Mouse (Mus musculus) c-Kit-positive CD71-positive TER-119-positive erythroid progenitor cells, embryonic 14.5 days (primary cell): Measurements from ENCODE around the gene Gpcpd1.

Experiments used
- DNase-seq: peaks from one replicate; pipeline ENCODE4 v3.0.0-alpha.2; 2013; ENCODE audit warnings: low spot score

Gene Gpcpd1

DNA sequence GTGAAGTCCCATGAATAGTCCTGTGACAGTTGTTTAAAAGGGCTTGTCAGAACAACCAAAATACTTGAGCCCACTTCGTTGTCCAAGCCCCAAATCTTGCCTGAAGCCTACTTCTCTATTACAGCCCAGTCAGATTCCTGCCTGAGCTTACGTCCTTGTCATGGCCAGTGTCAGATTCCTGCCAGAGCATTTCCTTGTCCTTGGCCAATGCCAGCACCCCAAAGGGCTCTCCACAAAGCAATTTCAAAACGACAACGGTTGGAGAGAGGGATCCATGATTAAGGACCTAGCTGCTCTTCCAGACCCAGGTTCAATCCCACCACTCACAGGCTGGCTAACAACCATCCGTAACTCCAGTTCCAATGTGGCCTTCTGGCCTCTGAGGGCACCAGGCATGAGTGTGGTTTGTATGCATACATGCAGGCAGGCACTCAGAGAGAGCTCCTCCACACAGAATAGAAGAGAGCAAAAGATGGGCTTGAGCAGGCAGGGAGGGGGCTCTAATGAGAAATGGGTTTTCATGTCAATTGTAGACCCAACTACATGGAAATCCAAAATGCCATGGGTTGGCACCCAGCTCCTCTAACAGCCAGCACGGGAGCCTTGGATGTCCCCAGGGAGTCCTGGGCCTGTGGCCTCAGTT, 70.2 kb downstream of the Gpcpd1 start:
- DNase-seq = no peak

GRCm38 (mm10) chr2:132516130-132517030, 71.1 kb downstream of the Gpcpd1 start:
- peak; percentile 77 for DNase-seq

DNA sequence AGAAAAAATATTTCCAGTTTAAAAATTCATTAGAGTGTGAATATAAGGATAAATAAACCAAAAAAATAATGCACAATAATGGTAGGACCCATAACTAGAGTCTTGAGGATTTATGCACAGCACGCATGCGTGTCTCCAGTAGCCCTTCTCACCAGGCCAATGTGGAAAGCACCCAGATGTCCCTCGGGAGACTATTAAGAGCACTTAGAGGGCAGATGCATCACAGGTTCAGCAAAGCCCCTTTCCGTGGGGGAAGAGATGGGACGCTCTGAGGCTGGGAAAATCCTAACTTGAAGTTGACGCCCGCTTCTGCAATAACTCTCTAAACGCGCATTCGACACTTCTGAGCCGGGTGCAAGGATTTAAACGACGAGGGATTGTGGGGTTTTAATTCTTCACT, 71.9 kb downstream of the Gpcpd1 start:
- no peak for DNase-seq

GRCm38 (mm10) chr2:132515076-132515475, 72.5 kb downstream of the Gpcpd1 start:
- DNase-seq = no peak

GRCm38 (mm10) chr2:132514353-132514752, 73.2 kb downstream of the Gpcpd1 start:
- DNase-seq = no peak

- no peak for DNase-seq
Measured at GRCm38 (mm10) chr2:132513371-132514181, 74.0 kb downstream of the Gpcpd1 start.

DNA sequence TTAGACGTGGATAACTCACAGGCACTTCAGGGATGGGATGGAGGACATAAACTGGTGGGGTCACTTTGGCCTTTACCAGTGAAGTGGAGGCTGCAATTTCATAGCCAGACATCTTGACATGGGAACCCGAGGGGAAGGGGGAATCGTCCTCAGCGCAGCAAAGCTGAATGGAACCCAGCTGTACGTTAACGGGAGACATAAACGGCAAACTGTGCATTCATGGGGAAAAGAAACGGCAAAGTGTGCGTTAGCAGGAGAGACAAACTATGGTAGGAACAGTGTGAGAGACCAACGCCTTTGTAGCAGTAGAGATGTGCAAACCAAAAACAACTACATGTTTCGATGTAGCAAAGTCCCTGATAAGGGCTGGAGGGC, 74.6 kb downstream of the Gpcpd1 start:
- no peak for DNase-seq

- peak; percentile 44 for DNase-seq
Measured at GRCm38 (mm10) chr2:132512051-132512976, 75.2 kb downstream of the Gpcpd1 start.

GRCm38 (mm10) chr2:132511011-132511818, 76.3 kb downstream of the Gpcpd1 start:
- DNase-seq = no peak

DNA sequence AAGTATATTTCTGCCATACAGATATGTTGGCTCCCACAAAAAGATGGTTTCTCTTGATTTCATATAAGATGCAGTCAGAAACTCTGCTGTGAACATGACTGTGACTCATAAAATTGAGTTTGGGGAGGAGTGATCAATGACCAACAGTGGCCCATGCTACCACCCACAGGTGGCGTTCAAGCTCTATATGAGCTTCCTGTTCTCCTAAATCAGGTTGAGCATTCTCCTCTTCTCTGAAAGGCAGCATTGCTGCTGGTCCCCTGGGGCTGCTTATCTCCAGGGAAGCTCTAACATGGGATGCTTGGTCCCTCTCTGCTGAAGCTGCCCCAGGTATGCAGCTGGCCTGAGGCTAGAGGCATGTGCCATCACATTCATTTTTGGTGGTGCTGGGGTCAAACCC, 77.8 kb downstream of the Gpcpd1 start:
- no peak for DNase-seq

- DNase-seq = no peak
Measured at GRCm38 (mm10) chr2:132509261-132509660, 78.3 kb downstream of the Gpcpd1 start.

- DNase-seq = no peak
Measured at GRCm38 (mm10) chr2:132507521-132507920, 80.0 kb downstream of the Gpcpd1 start.

GRCm38 (mm10) chr2:132507091-132507490, 80.4 kb downstream of the Gpcpd1 start:
- DNase-seq = no peak

DNA sequence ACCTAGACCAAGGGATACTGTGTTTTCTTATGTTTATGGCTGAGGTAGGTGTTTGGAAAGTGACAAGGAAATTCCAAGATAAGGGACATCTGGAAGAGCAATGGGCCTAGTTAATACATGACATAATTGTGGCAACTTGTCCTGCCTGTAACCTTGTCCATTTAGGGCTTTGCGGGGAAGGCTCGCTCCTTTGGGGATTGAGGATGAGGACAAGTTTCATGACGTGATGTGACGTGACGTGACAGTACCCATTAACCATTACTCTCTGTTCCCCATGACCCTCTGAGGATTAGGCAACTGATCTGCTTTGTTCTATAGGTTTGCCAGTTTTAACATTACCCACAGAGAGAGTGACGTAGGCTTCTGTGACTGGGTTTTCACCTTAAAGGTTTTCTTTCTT, 81.7 kb downstream of the Gpcpd1 start:
- no peak for DNase-seq

GRCm38 (mm10) chr2:132498344-132498743, 89.2 kb downstream of the Gpcpd1 start:
- DNase-seq = no peak

GRCm38 (mm10) chr2:132497412-132498135, 90.0 kb downstream of the Gpcpd1 start:
- DNase-seq = no peak

GRCm38 (mm10) chr2:132493184-132493583, 94.3 kb downstream of the Gpcpd1 start:
- no peak for DNase-seq

DNA sequence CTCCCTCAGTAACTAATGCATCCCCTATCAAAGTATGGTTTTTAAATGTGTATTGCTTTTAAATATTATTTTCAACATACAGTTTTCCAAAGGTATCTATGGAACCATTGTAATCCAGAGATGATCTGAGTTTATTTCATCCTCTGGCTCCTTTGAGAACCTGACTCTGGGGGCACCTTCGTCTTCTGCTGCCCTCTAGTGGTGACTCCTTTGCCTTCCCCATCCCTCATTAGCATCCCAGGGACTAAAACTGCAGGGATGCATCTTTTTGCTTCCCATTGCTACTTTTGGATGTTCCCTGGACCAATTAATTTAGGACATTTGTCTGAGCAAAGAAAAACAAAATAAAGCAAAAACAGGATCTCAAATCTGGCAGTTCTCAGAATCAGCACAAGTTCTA, 102.1 kb downstream of the Gpcpd1 start:
- DNase-seq = peak; percentile 21

GRCm38 (mm10) chr2:132481547-132481946, 106.0 kb downstream of the Gpcpd1 start:
- no peak for DNase-seq
